ENCODE assay signal across 20 mouse cellular contexts in genomic region chr12:13519413-13519812, GRCm38 (mm10).
"Had no signal": no experiment of that assay in that cellular context is flagged by ENCODE, and none has a peak within 500 bp of the region (broad histone marks: within the 10 kb centered on the region; RNA-seq: fewer than 3 reads in every experiment).

No protein-coding gene starts in this region.

- DNase-seq: kidney, adult 11 months; kidney, adult 8-10 months; kidney, postnatal 10 days; kidney, postnatal 36 days; layer of hippocampus, postnatal 36 days; lung, embryonic 14.5 days; right cerebral cortex, adult 18-20 months; right cerebral cortex, postnatal 14 days; right cerebral cortex, postnatal 4 days; thymus, postnatal 25 days had no signal

- H3K27ac ChIP-seq: kidney, embryonic 15.5 days; left cerebral cortex, adult 2 months; liver, embryonic 15.5 days; macrophage; midbrain, embryonic 12.5 days; midbrain, embryonic 15.5 days; neural tube, embryonic 12.5 days; neural tube, embryonic 15.5 days; stomach, postnatal 0 days had no signal

- H3K9ac ChIP-seq: kidney, embryonic 15.5 days; liver, embryonic 15.5 days; lung, embryonic 14.5 days; midbrain, embryonic 12.5 days; midbrain, embryonic 15.5 days; neural tube, embryonic 12.5 days; neural tube, embryonic 15.5 days had no signal

- H3K9me3 ChIP-seq: kidney, embryonic 15.5 days; liver, embryonic 15.5 days; midbrain, embryonic 12.5 days; midbrain, embryonic 15.5 days; neural tube, embryonic 12.5 days; neural tube, embryonic 15.5 days had no signal

- H3K4me2 ChIP-seq: kidney, embryonic 15.5 days; liver, embryonic 15.5 days; lung, embryonic 14.5 days; midbrain, embryonic 12.5 days; midbrain, embryonic 15.5 days; neural tube, embryonic 12.5 days; neural tube, embryonic 15.5 days had no signal

- H3K27me3 ChIP-seq: kidney, embryonic 15.5 days; liver, embryonic 15.5 days; midbrain, embryonic 12.5 days; midbrain, embryonic 15.5 days; neural tube, embryonic 12.5 days; neural tube, embryonic 15.5 days had no signal

- H3K4me3 ChIP-seq: kidney, embryonic 15.5 days; left cerebral cortex, adult 2 months; liver, embryonic 15.5 days; midbrain, embryonic 12.5 days; midbrain, embryonic 15.5 days; neural tube, embryonic 12.5 days; neural tube, embryonic 15.5 days had no signal

- H3K4me1 ChIP-seq: kidney, embryonic 15.5 days; liver, embryonic 15.5 days; midbrain, embryonic 12.5 days; midbrain, embryonic 15.5 days; neural tube, embryonic 12.5 days; neural tube, embryonic 15.5 days had no signal

- ATAC-seq: lung, postnatal 0 days; midbrain, embryonic 15.5 days had no signal
